Mouse (Mus musculus): ENCODE measurements around the gene Gm21885.

GRCm38 (mm10) chr11:94269906-94270305 lies 11.8 kb upstream of the Gm21885 start:
- TF ChIP-seq GATA1 (IDR thresholded peaks at IDR 0.05; ENCODE audit: low read length) (no peak), TAL1 (IDR thresholded peaks at IDR 0.05; ENCODE audit: low read length) (no peak)
